Mouse (Mus musculus) adipocyte (in vitro differentiated cells): ENCODE measurements around the gene Rbm47.
A peak's percentile ranks its signal among the peaks of the same experiment; 100 is the strongest.

Experiments
- DNase-seq: peaks from one replicate; pipeline ENCODE4 v3.0.0-alpha.2; 2016; ENCODE audit warnings: low spot score

Rbm47 gene

GRCm38 (mm10) chr5:66165748-66166147 lies 7.2 kb downstream of the Rbm47 start:
- DNase-seq: no peak

- DNase-seq: peak; percentile 73
These were observed 16.4 kb downstream of the Rbm47 start for GRCm38 (mm10) chr5:66156431-66156962.

- no peak for DNase-seq
These were observed 18.3 kb downstream of the Rbm47 start for GRCm38 (mm10) chr5:66154616-66155015.

GRCm38 (mm10) chr5:66153486-66153885 lies 19.4 kb downstream of the Rbm47 start:
- DNase-seq: no peak

GRCm38 (mm10) chr5:66151301-66152188 lies 21.4 kb downstream of the Rbm47 start:
- DNase-seq: no peak

GRCm38 (mm10) chr5:66150706-66151300 lies 22.1 kb downstream of the Rbm47 start:
- DNase-seq: no peak

- DNase-seq: no peak
These were observed 22.7 kb downstream of the Rbm47 start for GRCm38 (mm10) chr5:66150106-66150705.

GRCm38 (mm10) chr5:66149571-66149970 lies 23.3 kb downstream of the Rbm47 start:
- DNase-seq: no peak

GRCm38 (mm10) chr5:66149111-66149510 lies 23.8 kb downstream of the Rbm47 start:
- no peak for DNase-seq

- DNase-seq: no peak
These were observed 25.6 kb downstream of the Rbm47 start for GRCm38 (mm10) chr5:66147313-66147712.

- no peak for DNase-seq
These were observed 27.3 kb downstream of the Rbm47 start for GRCm38 (mm10) chr5:66145583-66145982.

GRCm38 (mm10) chr5:66143093-66144032 lies 29.6 kb downstream of the Rbm47 start:
- DNase-seq: peak; percentile 37

GRCm38 (mm10) chr5:66141474-66141873 lies 31.4 kb downstream of the Rbm47 start:
- no peak for DNase-seq

- no peak for DNase-seq
These were observed 33.2 kb downstream of the Rbm47 start for GRCm38 (mm10) chr5:66139634-66140295.

GRCm38 (mm10) chr5:66139171-66139570 lies 33.7 kb downstream of the Rbm47 start:
- no peak for DNase-seq

GRCm38 (mm10) chr5:66138597-66138996 lies 34.3 kb downstream of the Rbm47 start:
- DNase-seq: peak; percentile 29

GRCm38 (mm10) chr5:66137250-66137649 lies 35.7 kb downstream of the Rbm47 start:
- peak; percentile 27 for DNase-seq

GRCm38 (mm10) chr5:66135853-66136210 lies 37.1 kb downstream of the Rbm47 start:
- DNase-seq: peak; percentile 92

- peak; percentile 81 for DNase-seq
These were observed 37.6 kb downstream of the Rbm47 start for GRCm38 (mm10) chr5:66135161-66135852.

- DNase-seq: no peak
These were observed 38.3 kb downstream of the Rbm47 start for GRCm38 (mm10) chr5:66134578-66134977.
